Mouse (Mus musculus) macrophage (primary cell): ENCODE measurements around the gene Lamc2. TPM values are rescaled to one million over a fixed set of nuclear protein-coding genes. Genes with fewer than 3 reads are reported as not detected.

Source experiments
- H3K27ac ChIP-seq: fragments of 350-480 bp; formaldehyde crosslinking; 2 replicates; pipeline ENCODE4 v1.9.0; 2021
- H3K36me3 ChIP-seq: fragments of 350-480 bp; formaldehyde crosslinking; 2 replicates; pipeline ENCODE4 v1.9.0; 2021; ENCODE audit errors: inconsistent target
- H3K4me3 ChIP-seq: fragments of 350-480 bp; formaldehyde crosslinking; 2 replicates; pipeline ENCODE4 v1.9.0; 2021; ENCODE audit errors: inconsistent target
- H3K79me2 ChIP-seq: fragments of 350-480 bp; formaldehyde crosslinking; 2 replicates; pipeline ENCODE4 v1.9.0; 2021; ENCODE audit errors: inconsistent target
- WGBS: methylation state at CpG from one replicate; pipeline ENCODE4 v1.1.7; 2026; ENCODE audit warnings: inconsistent platforms; ENCODE audit not compliant: missing documents; 5-methylcytosine and 5-hydroxymethylcytosine counted together
- polyA plus RNA-seq: library from polyadenylated mRNA; stranded (reverse); fragments of 250-400 nt; gene quantifications from 3 replicates; pipeline ENCODE4 v1.2.4, GENCODE M21; 2018; ENCODE audit warnings: inconsistent platforms

Lamc2 gene
- polyA plus RNA-seq, 1 experiment from 2014 or later = not detected

- Histone ChIP-seq H3K27ac (no peak overlapping the region), H3K4me3 (no peak overlapping the region), H3K36me3 (no peaks in the 10 kb centered on the region), H3K79me2 (no peaks in the 10 kb centered on the region)
- 4% methylated on average over 3 of the region's 3 CpGs for WGBS
Observed at GRCm38 (mm10) chr1:153197316-153197850, 11.1 kb upstream of the Lamc2 start.

GRCm38 (mm10) chr1:153192945-153193344, 6.7 kb upstream of the Lamc2 start:
- H3K79me2 ChIP-seq = no peaks in the 10 kb centered on the region
- H3K4me3 ChIP-seq = no peak overlapping the region
- no peaks in the 10 kb centered on the region for H3K36me3 ChIP-seq
- H3K27ac ChIP-seq = no peak overlapping the region
- 96% methylated on average over 4 of the region's 6 CpGs for WGBS

- 88% methylated on average over 4 of the region's 4 CpGs for WGBS
- H3K36me3 ChIP-seq = no peaks in the 10 kb centered on the region
- H3K79me2 ChIP-seq = no peaks in the 10 kb centered on the region
- H3K4me3 ChIP-seq = no peak overlapping the region
- no peak overlapping the region for H3K27ac ChIP-seq
Observed at GRCm38 (mm10) chr1:153192379-153192778, 6.1 kb upstream of the Lamc2 start.

GRCm38 (mm10) chr1:153191943-153192329, 5.7 kb upstream of the Lamc2 start:
- H3K36me3 ChIP-seq = no peaks in the 10 kb centered on the region
- H3K4me3 ChIP-seq = no peak overlapping the region
- 35% methylated on average over 5 of the region's 5 CpGs for WGBS
- no peaks in the 10 kb centered on the region for H3K79me2 ChIP-seq
- no peak overlapping the region for H3K27ac ChIP-seq

GRCm38 (mm10) chr1:153191237-153191942, 5.1 kb upstream of the Lamc2 start:
- WGBS = 93% methylated on average over 13 of the region's 15 CpGs
- Histone ChIP-seq H3K36me3 (no peaks in the 10 kb centered on the region), H3K27ac (no peak overlapping the region), H3K4me3 (no peak overlapping the region), H3K79me2 (no peaks in the 10 kb centered on the region)

- no peaks in the 10 kb centered on the region for H3K79me2 ChIP-seq
- H3K27ac ChIP-seq = no peak overlapping the region
- no peak overlapping the region for H3K4me3 ChIP-seq
- H3K36me3 ChIP-seq = no peaks in the 10 kb centered on the region
- WGBS = 88% methylated on average over 3 of the region's 3 CpGs
Observed at GRCm38 (mm10) chr1:153188081-153188480, 1.8 kb upstream of the Lamc2 start.

- no peak overlapping the region for H3K4me3 ChIP-seq
Observed at GRCm38 (mm10) chr1:153180586-153181289, 5.5 kb downstream of the Lamc2 start.

GRCm38 (mm10) chr1:153180160-153180559, 6.1 kb downstream of the Lamc2 start:
- WGBS = 88% methylated on average over 4 of the region's 4 CpGs
- Histone ChIP-seq H3K79me2 (no peaks in the 10 kb centered on the region), H3K36me3 (no peaks in the 10 kb centered on the region), H3K27ac (no peak overlapping the region), H3K4me3 (no peak overlapping the region)

More at GRCm38 (mm10) chr1:153180586-153181289, 5.5 kb downstream of the Lamc2 start:
- no peaks in the 10 kb centered on the region for H3K79me2 ChIP-seq
- WGBS = 79% methylated on average over 8 of the region's 9 CpGs
- no peak overlapping the region for H3K27ac ChIP-seq
- H3K36me3 ChIP-seq = no peaks in the 10 kb centered on the region

DNA sequence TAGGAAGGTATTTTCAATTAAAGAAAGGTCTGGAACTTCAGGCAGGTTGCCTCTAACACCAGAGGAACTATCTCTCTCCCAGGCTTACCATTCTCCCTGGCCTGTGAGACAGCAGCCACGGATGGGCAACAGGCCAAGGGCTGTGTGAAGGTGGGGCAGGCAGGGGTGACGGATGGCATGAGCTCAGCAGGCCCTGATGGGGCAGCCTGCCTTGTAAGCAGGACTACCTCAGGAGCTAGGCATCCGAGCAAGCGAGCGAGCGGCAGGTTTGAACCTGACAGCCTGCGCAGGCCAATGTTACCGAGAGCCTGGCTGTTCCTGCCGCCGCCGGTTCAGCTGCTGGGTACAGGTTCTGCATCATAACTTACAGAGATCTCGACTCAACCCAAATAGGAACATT, 11.4 kb downstream of the Lamc2 start:
- Histone ChIP-seq H3K36me3 (no peaks in the 10 kb centered on the region), H3K27ac (no peak overlapping the region), H3K79me2 (no peaks in the 10 kb centered on the region), H3K4me3 (no peak overlapping the region)
- WGBS = 71% methylated on average over 12 of the region's 12 CpGs

- no peak overlapping the region for H3K4me3 ChIP-seq
- H3K36me3 ChIP-seq = no peaks in the 10 kb centered on the region
- no peak overlapping the region for H3K27ac ChIP-seq
- H3K79me2 ChIP-seq = no peaks in the 10 kb centered on the region
- WGBS = 8% methylated on average over 3 of the region's 3 CpGs
Observed at GRCm38 (mm10) chr1:153173276-153173675, 13.0 kb downstream of the Lamc2 start.

GRCm38 (mm10) chr1:153172291-153172731, 13.9 kb downstream of the Lamc2 start:
- Histone ChIP-seq H3K36me3 (no peaks in the 10 kb centered on the region), H3K4me3 (no peak overlapping the region), H3K27ac (no peak overlapping the region), H3K79me2 (no peaks in the 10 kb centered on the region)
- 59% methylated on average over 9 of the region's 9 CpGs for WGBS

DNA sequence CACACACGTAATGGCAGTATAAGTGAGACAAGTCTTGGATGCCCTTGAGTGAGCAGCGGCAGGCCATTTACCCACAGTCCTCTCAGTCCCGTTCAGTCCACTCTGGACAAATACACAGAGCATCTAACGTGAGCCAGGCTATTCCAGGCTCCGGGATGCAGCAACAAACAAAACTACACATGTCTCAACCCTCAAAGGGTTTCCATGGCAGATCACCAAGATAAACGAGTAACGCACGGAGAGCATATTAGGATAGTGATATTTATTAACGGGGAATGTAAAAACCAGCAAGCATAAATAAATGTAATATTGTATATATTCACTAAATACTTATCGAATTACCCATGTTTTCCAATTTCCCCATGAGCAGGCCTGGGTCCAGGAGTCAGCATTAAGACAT, 15.2 kb downstream of the Lamc2 start:
- 95% methylated on average over 10 of the region's 10 CpGs for WGBS
- H3K27ac ChIP-seq = no peak overlapping the region
- H3K79me2 ChIP-seq = no peaks in the 10 kb centered on the region
- no peak overlapping the region for H3K4me3 ChIP-seq
- H3K36me3 ChIP-seq = no peaks in the 10 kb centered on the region

DNA sequence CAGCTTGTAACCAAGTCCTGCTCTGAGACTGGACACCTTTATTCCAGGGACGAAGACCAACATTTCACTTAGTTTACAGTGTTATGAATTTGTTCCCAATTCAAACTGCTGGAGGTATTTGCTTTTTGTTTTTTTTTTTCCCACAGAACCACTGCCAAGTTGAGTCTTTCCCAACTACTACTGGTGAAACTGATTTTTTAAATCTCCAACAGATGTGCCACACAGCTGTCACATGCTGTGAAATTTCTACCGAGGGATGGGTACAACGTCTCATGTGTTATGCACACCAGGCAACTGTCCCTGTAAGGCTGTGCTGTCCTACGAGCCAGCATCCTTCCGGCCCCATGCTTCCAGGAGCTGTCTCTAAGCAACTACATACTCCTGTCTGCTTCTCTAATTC, 18.0 kb downstream of the Lamc2 start:
- H3K36me3 ChIP-seq = no peaks in the 10 kb centered on the region
- no peak overlapping the region for H3K27ac ChIP-seq
- no peaks in the 10 kb centered on the region for H3K79me2 ChIP-seq
- WGBS = 100% methylated on average over 4 of the region's 5 CpGs
- no peak overlapping the region for H3K4me3 ChIP-seq

DNA sequence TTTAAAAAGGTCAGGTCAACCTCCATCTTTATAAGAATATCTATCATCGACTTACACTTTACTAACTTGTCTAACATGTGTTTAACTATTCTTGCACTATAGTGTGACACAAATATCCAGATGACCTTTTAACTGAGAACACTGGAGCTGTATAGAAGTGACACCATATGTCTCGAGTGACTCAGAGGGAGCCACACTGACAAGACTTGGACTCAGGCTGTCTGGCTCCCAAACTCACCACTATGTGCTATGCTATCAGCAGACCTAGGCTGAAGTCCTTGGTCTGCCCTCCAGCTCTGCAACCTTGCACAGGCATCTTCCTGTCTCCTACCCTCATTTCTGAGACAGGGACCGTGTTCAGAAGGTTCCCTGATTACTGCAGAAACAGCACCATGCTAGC, 22.4 kb downstream of the Lamc2 start:
- H3K36me3 ChIP-seq = no peaks in the 10 kb centered on the region
- H3K79me2 ChIP-seq = no peaks in the 10 kb centered on the region
- no peak overlapping the region for H3K27ac ChIP-seq
- 94% methylated on average over 3 of the region's 3 CpGs for WGBS
- no peak overlapping the region for H3K4me3 ChIP-seq

- Histone ChIP-seq H3K36me3 (no peaks in the 10 kb centered on the region), H3K27ac (no peak overlapping the region), H3K79me2 (no peaks in the 10 kb centered on the region), H3K4me3 (no peak overlapping the region)
- WGBS = 96% methylated on average over 4 of the region's 4 CpGs
Observed at GRCm38 (mm10) chr1:153159137-153159536, 27.1 kb downstream of the Lamc2 start.
